10 mouse cellular contexts compared by ENCODE assay signal in the genomic region with DNA sequence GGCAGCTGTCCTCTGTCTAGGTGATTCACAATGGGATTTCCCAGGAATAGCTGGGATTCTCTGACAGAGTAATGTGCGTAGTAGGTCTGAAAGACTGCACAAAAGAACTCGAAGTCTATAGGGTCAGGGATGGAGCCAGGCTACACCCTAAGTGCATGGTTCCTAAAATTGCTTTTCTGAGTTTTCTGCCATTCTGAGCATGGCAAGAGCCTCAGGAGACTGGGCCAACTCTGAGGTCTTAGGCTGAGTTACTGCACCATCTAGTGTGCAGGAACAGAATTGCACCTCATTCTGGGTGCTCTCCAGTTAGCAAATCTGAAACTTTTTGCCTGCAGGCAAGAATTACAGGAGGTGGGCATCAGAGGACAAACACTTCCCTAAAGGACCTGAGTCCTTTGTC. TPM values are rescaled to one million over a fixed set of nuclear protein-coding genes. Genes with fewer than 3 reads are reported as not detected.
A peak's percentile ranks its signal among the peaks of the same experiment; 100 is the strongest.
DNase-seq lines count a peak whose midpoint lies in the region; ATAC-seq and TF ChIP-seq lines count a peak whose summit lies in the region.
"Had no signal": no experiment of that assay in that cellular context is flagged by ENCODE, and none has a peak within 500 bp of the region (broad histone marks: within the 10 kb centered on the region; RNA-seq: fewer than 3 reads in every experiment).

No protein-coding gene starts in this region.

- no peak for ATAC-seq in heart, embryonic 12.5 days (ENCODE audit: insufficient number of reproducible peaks, low FRiP score)
- ATAC-seq in granulocyte monocyte progenitor cell, adult 5-6 weeks (replicated peaks; ENCODE audit: poor library complexity, severe bottlenecking) = peak; percentile 48; the same call in 1 of the 2 replicates
- ATAC-seq in limb, embryonic 14.5 days (ENCODE audit: low FRiP score, low read depth) = no peak

- no peaks in the 10 kb centered on the region for H3K27me3 ChIP-seq in heart, embryonic 10.5 days (ENCODE audit: insufficient read depth, poor library complexity, severe bottlenecking)
- no peaks in the 10 kb centered on the region for H3K27me3 ChIP-seq in heart, embryonic 12.5 days (replicated peaks)
- no peaks in the 10 kb centered on the region for H3K27me3 ChIP-seq in limb, embryonic 14.5 days (ENCODE audit: control insufficient read depth, insufficient read depth, low read length)
- H3K27me3 ChIP-seq: neural tube, embryonic 12.5 days had no signal

- TF ChIP-seq POLR2A in limb, embryonic 14.5 days (IDR thresholded peaks at IDR 0.05; ENCODE audit: borderline replicate concordance, extremely low read depth, insufficient read depth, insufficient read length) = no peak

- H3K36me3 ChIP-seq in heart, embryonic 10.5 days = no peaks in the 10 kb centered on the region
- H3K36me3 ChIP-seq in heart, embryonic 12.5 days = no peaks in the 10 kb centered on the region
- no peaks in the 10 kb centered on the region for H3K36me3 ChIP-seq in limb, embryonic 14.5 days (ENCODE audit: control insufficient read depth, insufficient read depth, low read length)
- H3K36me3 ChIP-seq: neural tube, embryonic 12.5 days had no signal

- no peaks in the 10 kb centered on the region for H3K4me1 ChIP-seq in heart, embryonic 10.5 days
- no peaks in the 10 kb centered on the region for H3K4me1 ChIP-seq in heart, embryonic 12.5 days (replicated peaks)
- H3K4me1 ChIP-seq in limb, embryonic 14.5 days (ENCODE audit: control insufficient read depth, insufficient read depth, low read length) = no peaks in the 10 kb centered on the region
- H3K4me1 ChIP-seq: neural tube, embryonic 12.5 days had no signal

- no peak overlapping the region for H3K4me2 ChIP-seq in heart, embryonic 12.5 days
- no peak overlapping the region for H3K4me2 ChIP-seq in limb, embryonic 14.5 days (replicated peaks; ENCODE audit: low read depth, low read length, severe bottlenecking)
- H3K4me2 ChIP-seq: neural tube, embryonic 12.5 days had no signal

- DNase-seq in heart, embryonic 10.5 days (ENCODE audit: low spot score) = peak; percentile 56
- DNase-seq in A20 (ENCODE audit: low read depth, low spot score) = peak; percentile 25
- DNase-seq in brain, adult 2 months (ENCODE audit: low read depth, low spot score) = peak; percentile 66
- DNase-seq in limb, embryonic 14.5 days (ENCODE audit: low spot score) = peak; percentile 8
- DNase-seq in right cerebral cortex, postnatal 10 days (ENCODE audit: low spot score in 2 of 2) = peak; percentile 20 to 51
- no peak for DNase-seq in gastrocnemius, adult 8-10 months (ENCODE audit: low spot score in 2 of 2)

- H3K4me3 ChIP-seq in heart, embryonic 10.5 days = no peak overlapping the region
- H3K4me3 ChIP-seq in heart, embryonic 12.5 days = no peak overlapping the region
- no peak overlapping the region for H3K4me3 ChIP-seq in limb, embryonic 14.5 days (replicated peaks; ENCODE audit: low read length)
- H3K4me3 ChIP-seq: neural tube, embryonic 12.5 days had no signal

- no peak overlapping the region for H3K9ac ChIP-seq in heart, embryonic 12.5 days
- H3K9ac ChIP-seq in limb, embryonic 14.5 days (ENCODE audit: low read depth, low read length, severe bottlenecking) = no peak overlapping the region
- H3K9ac ChIP-seq: neural tube, embryonic 12.5 days had no signal

- no peaks in the 10 kb centered on the region; the same call in 1 of the 2 replicates for H3K9me3 ChIP-seq in heart, embryonic 10.5 days
- H3K9me3 ChIP-seq in heart, embryonic 12.5 days (replicated peaks) = peaks cover 5% of the 10 kb centered on the region; the same call in 1 of the 2 replicates
- H3K9me3 ChIP-seq in limb, embryonic 14.5 days (ENCODE audit: control insufficient read depth, low read length) = no peaks in the 10 kb centered on the region
- H3K9me3 ChIP-seq: neural tube, embryonic 12.5 days had no signal

- H3K27ac ChIP-seq in heart, embryonic 10.5 days = no peak overlapping the region
- H3K27ac ChIP-seq in heart, embryonic 12.5 days (ENCODE audit: poor library complexity, severe bottlenecking) = no peak overlapping the region
- H3K27ac ChIP-seq in limb, embryonic 14.5 days (replicated peaks; ENCODE audit: low read depth, low read length) = no peak overlapping the region
- H3K27ac ChIP-seq: neural tube, embryonic 12.5 days had no signal

- 48% methylated on average over 2 of the region's 2 CpGs for WGBS in heart, embryonic 10.5 days
- WGBS in heart, embryonic 12.5 days = 39% methylated on average over 2 of the region's 2 CpGs
- WGBS in limb, embryonic 14.5 days = 46% methylated on average over 2 of the region's 2 CpGs

RNA-seq across cellular contexts. Expression of a gene that starts 6.2 kb away (rescaled TPM):
- polyA plus RNA-seq in heart, embryonic 10.5 days (2016; fragmentation: Nextera tagmentation; extraction: Ambion mirVana) = not detected in 2 replicates
- not detected in 2 replicates for polyA plus RNA-seq in heart, embryonic 12.5 days (2016; fragmentation: Nextera tagmentation; extraction: Ambion mirVana)
- total RNA-seq in granulocyte monocyte progenitor cell, adult 5-6 weeks (2014; fragmentation: Nextera tagmentation) = not detected in 2 replicates
- not detected in 2 replicates for total RNA-seq in granulocyte monocyte progenitor cell, adult 5-6 weeks (2017)
- not detected in 2 replicates for polyA plus RNA-seq in limb, embryonic 14.5 days (2012; rRNA removed)
- not detected in 2 replicates for polyA plus RNA-seq in limb, embryonic 14.5 days (2014; fragmentation: Nextera tagmentation; extraction: Ambion mirVana)
- total RNA-seq in gastrocnemius, adult 8-10 months (2022) = not detected
- total RNA-seq: hematopoietic stem cell, adult 5-6 weeks had no signal
- polyA plus RNA-seq: neural tube, embryonic 12.5 days had no signal

RNA-seq across cellular contexts. Expression of a gene that starts 23.2 kb away (rescaled TPM):
- polyA plus RNA-seq in heart, embryonic 10.5 days (2016; fragmentation: Nextera tagmentation; extraction: Ambion mirVana) = not detected in 2 replicates
- polyA plus RNA-seq in heart, embryonic 12.5 days (2016; fragmentation: Nextera tagmentation; extraction: Ambion mirVana) = not detected in 2 replicates
- not detected in 2 replicates for total RNA-seq in granulocyte monocyte progenitor cell, adult 5-6 weeks (2014; fragmentation: Nextera tagmentation)
- not detected in 2 replicates for total RNA-seq in granulocyte monocyte progenitor cell, adult 5-6 weeks (2017)
- 0.45 and 0.47 TPM in 2 replicates for polyA plus RNA-seq in limb, embryonic 14.5 days (2012; rRNA removed)
- not detected in 2 replicates for polyA plus RNA-seq in limb, embryonic 14.5 days (2014; fragmentation: Nextera tagmentation; extraction: Ambion mirVana)
- not detected for total RNA-seq in gastrocnemius, adult 8-10 months (2022)
- total RNA-seq: hematopoietic stem cell, adult 5-6 weeks had no signal
- polyA plus RNA-seq: neural tube, embryonic 12.5 days had no signal

RNA-seq across cellular contexts. Expression of a gene that starts 38.1 kb away (rescaled TPM):
- not detected in 2 replicates for polyA plus RNA-seq in heart, embryonic 10.5 days (2016; fragmentation: Nextera tagmentation; extraction: Ambion mirVana)
- not detected in 2 replicates for polyA plus RNA-seq in heart, embryonic 12.5 days (2016; fragmentation: Nextera tagmentation; extraction: Ambion mirVana)
- not detected in 2 replicates for total RNA-seq in granulocyte monocyte progenitor cell, adult 5-6 weeks (2014; fragmentation: Nextera tagmentation)
- total RNA-seq in granulocyte monocyte progenitor cell, adult 5-6 weeks (2017) = not detected in 2 replicates
- 0.04 and 0.14 TPM in 2 replicates for polyA plus RNA-seq in limb, embryonic 14.5 days (2012; rRNA removed)
- not detected in 2 replicates for polyA plus RNA-seq in limb, embryonic 14.5 days (2014; fragmentation: Nextera tagmentation; extraction: Ambion mirVana)
- total RNA-seq in gastrocnemius, adult 8-10 months (2022) = not detected
- total RNA-seq: hematopoietic stem cell, adult 5-6 weeks had no signal
- polyA plus RNA-seq: neural tube, embryonic 12.5 days had no signal

Comparison
In these comparisons a context has a peak if more than half of its experiments do, and no peak if none do; other contexts are left out.
1. DNase-seq: peak in heart, embryonic 10.5 days (single experiment), A20 (single experiment), brain, adult 2 months (single experiment), limb, embryonic 14.5 days (single experiment) and right cerebral cortex, postnatal 10 days (2 of 2); none in gastrocnemius, adult 8-10 months (0 of 2).